Mouse (Mus musculus): ENCODE data around the gene Cyb561.

DNA sequence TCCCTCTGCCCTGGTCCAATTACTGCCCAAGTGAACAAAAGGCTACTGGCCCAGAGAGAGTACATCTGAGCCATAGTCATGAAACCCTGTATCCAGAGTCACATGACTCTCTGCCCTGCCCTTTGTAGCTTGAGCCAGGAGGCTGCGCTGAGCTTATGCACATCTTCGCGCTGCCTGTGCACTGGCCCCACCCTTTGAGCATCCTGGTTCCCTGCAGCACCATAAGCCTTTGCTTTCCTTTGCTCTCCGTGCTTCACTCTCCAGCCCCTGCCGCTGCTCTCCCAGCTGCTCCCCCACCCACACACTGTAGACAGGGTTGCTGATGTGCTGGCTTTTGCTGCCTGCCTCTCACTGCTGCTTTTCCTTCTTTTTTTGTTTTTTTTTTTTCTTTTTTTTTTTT is 39.6 kb downstream of the Cyb561 start:
- TF ChIP-seq POLR2A (IDR thresholded peaks at IDR 0.05; ENCODE audit: borderline replicate concordance, extremely low read depth, insufficient read depth, insufficient read length, poor library complexity, severe bottlenecking) (no peak), CTCF (IDR thresholded peaks at IDR 0.05; ENCODE audit: borderline replicate concordance, extremely low read depth, insufficient read depth, insufficient read length) (no peak)

Data from brain, embryonic 14.5 days (tissue).